Mouse (Mus musculus) limb, embryonic 15.5 days (tissue): Measurements from ENCODE around the gene Syt1. TPM values are rescaled to one million over a fixed set of nuclear protein-coding genes. Genes with fewer than 3 reads are reported as not detected.

Experiments used
- ATAC-seq: fragments of 200-750 bp; cut with Nextera tagmentation; 2 replicates; pipeline ENCODE4 v1.8.0; 2017; ENCODE audit warnings: low read depth, moderate TSS enrichment; ENCODE audit not compliant: insufficient number of reproducible peaks, low FRiP score, low TSS enrichment
- H3K27ac ChIP-seq: fragments of 300-500 bp; sonication (generic); 2 replicates; pipeline ENCODE4 v1.5.1; 2015; ENCODE audit warnings: moderate library complexity, mild to moderate bottlenecking, inconsistent platforms
- H3K27me3 ChIP-seq: fragments of 300-500 bp; sonication (generic); 2 replicates; pipeline ENCODE4 v1.6.1; 2015; ENCODE audit warnings: inconsistent platforms
- H3K36me3 ChIP-seq: fragments of 300-500 bp; sonication (generic); 2 replicates; pipeline ENCODE4 v1.6.1; 2015; ENCODE audit warnings: inconsistent platforms
- H3K4me1 ChIP-seq: fragments of 300-500 bp; sonication (generic); 2 replicates; pipeline ENCODE4 v1.6.1; 2015; ENCODE audit warnings: inconsistent platforms
- H3K4me2 ChIP-seq: fragments of 300-500 bp; sonication (generic); 2 replicates; pipeline ENCODE4 v1.6.1; 2015; ENCODE audit warnings: mild to moderate bottlenecking, inconsistent platforms
- H3K4me3 ChIP-seq: fragments of 300-500 bp; sonication (generic); 2 replicates; pipeline ENCODE4 v1.5.1; 2015; ENCODE audit warnings: mild to moderate bottlenecking, inconsistent platforms
- H3K9ac ChIP-seq: fragments of 300-500 bp; sonication (generic); 2 replicates; pipeline ENCODE4 v1.6.1; 2015; ENCODE audit warnings: inconsistent platforms
- H3K9me3 ChIP-seq: fragments of 300-500 bp; sonication (generic); 2 replicates; pipeline ENCODE4 v1.6.1; 2016; ENCODE audit warnings: inconsistent platforms
- WGBS: fragments of 180-500 bp; shearing (Covaris S2); methylation state at CpG from one replicate; pipeline ENCODE4 v1.1.7; 2015; 5-methylcytosine and 5-hydroxymethylcytosine counted together
- polyA plus RNA-seq: library from polyadenylated mRNA; unstranded; fragments of >200 nt; fragmentation: Nextera tagmentation; extraction: Ambion mirVana; gene quantifications from 2 replicates; pipeline ENCODE4 v1.2.1, GENCODE M21; 2015

The Syt1 gene
- 1.1 and 1.4 TPM in 2 replicates for polyA plus RNA-seq

- Histone ChIP-seq H3K27ac (no peak within 1 kb of the TSS), H3K9ac (no peak within 1 kb of the TSS), H3K4me1 (peaks cover 8% of the 10 kb centered on the region), H3K27me3 (peaks cover 27% of the 10 kb centered on the region), H3K36me3 (no peaks in the 10 kb centered on the region), H3K4me2 (peak within 1 kb of the TSS; percentile 87), H3K9me3 (no peaks in the 10 kb centered on the region), H3K4me3 (peak within 1 kb of the TSS; percentile 39)
- peak; percentile 87 for ATAC-seq
- WGBS: 1% methylated on average over 37 of the region's 37 CpGs
Measured at GRCm38 (mm10) chr10:109010241-109011193, at the start of gene Syt1. Syt1 (minus strand) TSS chr10:109010982.

- no peaks in the 10 kb centered on the region for H3K36me3 ChIP-seq
- H3K4me2 ChIP-seq: no peak overlapping the region
- no peaks in the 10 kb centered on the region for H3K9me3 ChIP-seq
- 78% methylated on average over 6 of the region's 6 CpGs for WGBS
- no peak overlapping the region for H3K27ac ChIP-seq
- H3K9ac ChIP-seq: no peak overlapping the region
- no peak for ATAC-seq
- H3K27me3 ChIP-seq: no peaks in the 10 kb centered on the region
- no peak overlapping the region for H3K4me3 ChIP-seq
- no peaks in the 10 kb centered on the region for H3K4me1 ChIP-seq
Measured at GRCm38 (mm10) chr10:109056500-109056899, 45.7 kb upstream of the Syt1 start.

GRCm38 (mm10) chr10:109047537-109047936, 36.8 kb upstream of the Syt1 start:
- H3K4me2 ChIP-seq: no peak overlapping the region
- no peaks in the 10 kb centered on the region for H3K4me1 ChIP-seq
- H3K4me3 ChIP-seq: no peak overlapping the region
- no peak overlapping the region for H3K9ac ChIP-seq
- 69% methylated on average over 5 of the region's 5 CpGs for WGBS
- ATAC-seq: no peak
- no peaks in the 10 kb centered on the region for H3K36me3 ChIP-seq
- no peak overlapping the region for H3K27ac ChIP-seq
- no peaks in the 10 kb centered on the region for H3K9me3 ChIP-seq
- no peaks in the 10 kb centered on the region for H3K27me3 ChIP-seq

- Histone ChIP-seq H3K36me3 (no peaks in the 10 kb centered on the region), H3K9ac (no peak overlapping the region), H3K27ac (no peak overlapping the region), H3K4me3 (no peak overlapping the region), H3K4me1 (no peaks in the 10 kb centered on the region), H3K4me2 (no peak overlapping the region), H3K27me3 (no peaks in the 10 kb centered on the region), H3K9me3 (no peaks in the 10 kb centered on the region)
- ATAC-seq: no peak
- WGBS: 78% methylated on average over 2 of the region's 2 CpGs
Measured at GRCm38 (mm10) chr10:109046988-109047387, 36.2 kb upstream of the Syt1 start.

- no peaks in the 10 kb centered on the region for H3K36me3 ChIP-seq
- peaks cover 27% of the 10 kb centered on the region for H3K27me3 ChIP-seq
- peaks cover 8% of the 10 kb centered on the region for H3K4me1 ChIP-seq
- WGBS: 2% methylated on average over 29 of the region's 29 CpGs
- H3K4me3 ChIP-seq: peak overlapping the region; percentile 39
- H3K9me3 ChIP-seq: no peaks in the 10 kb centered on the region
- H3K4me2 ChIP-seq: peak overlapping the region; percentile 87
- H3K9ac ChIP-seq: no peak overlapping the region
- no peak overlapping the region for H3K27ac ChIP-seq
- peak; percentile 63 for ATAC-seq
Measured at GRCm38 (mm10) chr10:109011226-109012165, 714 bp upstream of the Syt1 start.

GRCm38 (mm10) chr10:109009831-109010230, 951 bp downstream of the Syt1 start:
- peaks cover 27% of the 10 kb centered on the region for H3K27me3 ChIP-seq
- 0% methylated on average over 1 of the region's 1 CpGs for WGBS
- H3K27ac ChIP-seq: no peak overlapping the region
- no peak for ATAC-seq
- H3K9ac ChIP-seq: no peak overlapping the region
- no peak overlapping the region for H3K4me2 ChIP-seq
- no peaks in the 10 kb centered on the region for H3K9me3 ChIP-seq
- H3K36me3 ChIP-seq: no peaks in the 10 kb centered on the region
- no peak overlapping the region for H3K4me3 ChIP-seq
- peaks cover 8% of the 10 kb centered on the region for H3K4me1 ChIP-seq

- H3K4me3 ChIP-seq: no peak overlapping the region
- H3K4me2 ChIP-seq: no peak overlapping the region
- H3K36me3 ChIP-seq: no peaks in the 10 kb centered on the region
- H3K27me3 ChIP-seq: peaks cover 27% of the 10 kb centered on the region
- peaks cover 8% of the 10 kb centered on the region for H3K4me1 ChIP-seq
- no peaks in the 10 kb centered on the region for H3K9me3 ChIP-seq
- H3K9ac ChIP-seq: no peak overlapping the region
- H3K27ac ChIP-seq: no peak overlapping the region
- ATAC-seq: no peak
- 90% methylated on average over 13 of the region's 13 CpGs for WGBS
Measured at GRCm38 (mm10) chr10:109008456-109008855, 2.3 kb downstream of the Syt1 start.

GRCm38 (mm10) chr10:109003482-109003881, 7.3 kb downstream of the Syt1 start:
- WGBS: 68% methylated on average over 4 of the region's 4 CpGs
- Histone ChIP-seq H3K27ac (no peak overlapping the region), H3K4me2 (no peak overlapping the region), H3K4me3 (no peak overlapping the region), H3K36me3 (no peaks in the 10 kb centered on the region), H3K4me1 (no peaks in the 10 kb centered on the region), H3K27me3 (no peaks in the 10 kb centered on the region), H3K9ac (no peak overlapping the region), H3K9me3 (no peaks in the 10 kb centered on the region)
- ATAC-seq: no peak

GRCm38 (mm10) chr10:108987250-108987649, 23.5 kb downstream of the Syt1 start:
- no peaks in the 10 kb centered on the region for H3K36me3 ChIP-seq
- WGBS: 91% methylated on average over 2 of the region's 2 CpGs
- H3K27me3 ChIP-seq: no peaks in the 10 kb centered on the region
- no peak overlapping the region for H3K9ac ChIP-seq
- H3K4me2 ChIP-seq: no peak overlapping the region
- no peak for ATAC-seq
- H3K9me3 ChIP-seq: no peaks in the 10 kb centered on the region
- H3K4me3 ChIP-seq: no peak overlapping the region
- no peaks in the 10 kb centered on the region for H3K4me1 ChIP-seq
- H3K27ac ChIP-seq: no peak overlapping the region

- no peak overlapping the region for H3K4me3 ChIP-seq
- no peaks in the 10 kb centered on the region for H3K4me1 ChIP-seq
- ATAC-seq: no peak
- no peaks in the 10 kb centered on the region for H3K36me3 ChIP-seq
- WGBS: 61% methylated on average over 6 of the region's 6 CpGs
- H3K27me3 ChIP-seq: no peaks in the 10 kb centered on the region
- no peaks in the 10 kb centered on the region for H3K9me3 ChIP-seq
- no peak overlapping the region for H3K9ac ChIP-seq
- H3K4me2 ChIP-seq: no peak overlapping the region
- no peak overlapping the region for H3K27ac ChIP-seq
Measured at GRCm38 (mm10) chr10:108979660-108980059, 31.1 kb downstream of the Syt1 start.

GRCm38 (mm10) chr10:108954952-108955351, 55.8 kb downstream of the Syt1 start:
- no peak for ATAC-seq
- H3K27me3 ChIP-seq: no peaks in the 10 kb centered on the region
- no peak overlapping the region for H3K4me3 ChIP-seq
- H3K9ac ChIP-seq: no peak overlapping the region
- no peaks in the 10 kb centered on the region for H3K9me3 ChIP-seq
- H3K4me2 ChIP-seq: no peak overlapping the region
- 92% methylated on average over 5 of the region's 5 CpGs for WGBS
- no peak overlapping the region for H3K27ac ChIP-seq
- H3K4me1 ChIP-seq: no peaks in the 10 kb centered on the region
- no peaks in the 10 kb centered on the region for H3K36me3 ChIP-seq

- H3K27ac ChIP-seq: no peak overlapping the region
- WGBS: 64% methylated on average over 8 of the region's 8 CpGs
- no peaks in the 10 kb centered on the region for H3K36me3 ChIP-seq
- no peak overlapping the region for H3K4me2 ChIP-seq
- ATAC-seq: no peak
- no peak overlapping the region for H3K9ac ChIP-seq
- no peak overlapping the region for H3K4me3 ChIP-seq
- H3K4me1 ChIP-seq: no peaks in the 10 kb centered on the region
- no peaks in the 10 kb centered on the region for H3K27me3 ChIP-seq
- no peaks in the 10 kb centered on the region for H3K9me3 ChIP-seq
Measured at GRCm38 (mm10) chr10:108952182-108952581, 58.6 kb downstream of the Syt1 start.
